12 mouse cellular contexts compared by ENCODE assay signal in the genomic region with DNA sequence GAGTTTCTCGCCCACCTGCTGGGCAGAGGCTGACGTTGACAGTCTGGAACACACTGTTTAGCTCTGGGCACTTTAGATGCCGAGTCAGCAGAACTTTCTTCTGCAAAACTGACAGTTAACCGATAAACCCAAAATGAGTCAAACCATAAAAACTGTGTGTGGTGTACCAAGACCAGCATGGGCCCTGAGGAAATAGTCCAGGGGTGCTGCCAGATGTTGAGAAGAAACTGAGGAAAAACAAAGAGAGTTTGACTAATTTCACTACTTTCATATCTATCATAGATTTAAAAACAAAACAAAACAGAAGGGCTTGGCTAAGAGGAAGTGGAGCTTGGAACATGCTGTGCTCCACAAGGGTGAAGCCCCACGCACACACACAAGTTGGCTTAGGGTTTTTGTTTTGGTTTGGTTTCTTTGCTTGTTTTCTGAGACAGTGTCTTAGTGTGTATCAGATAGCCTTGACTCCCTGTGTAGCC. TPM values are rescaled to one million over a fixed set of nuclear protein-coding genes. Genes with fewer than 3 reads are reported as not detected.
DNase-seq lines count a peak whose midpoint lies in the region; ATAC-seq and TF ChIP-seq lines count a peak whose summit lies in the region.
"Had no signal": no experiment of that assay in that cellular context is flagged by ENCODE, and none has a peak within 500 bp of the region (broad histone marks: within the 10 kb centered on the region; RNA-seq: fewer than 3 reads in every experiment).

No protein-coding gene starts in this region.

- TF ChIP-seq POLR2A in heart, adult 2 months (IDR thresholded peaks at IDR 0.05; ENCODE audit: insufficient read depth, low read depth, low read length), result no peak

- intact Hi-C loops in heart, adult 2 months (cut with DNase I), result no loop called here
- intact Hi-C loops in heart, postnatal 36 days (cut with DNase I), result no loop called here

- peak in 1 of 2 experiments; percentile 44 for DNase-seq in heart, adult 2 months
- peak; percentile 21 for DNase-seq in thymus, postnatal 0 days (ENCODE audit: low spot score)
- DNase-seq in thymus, postnatal 4 days, result no peak
- peak; percentile 16 to 47 for DNase-seq in heart, postnatal 36 days
- DNase-seq in cerebellum, adult 9-10 months, result no peak
- DNase-seq in layer of hippocampus, adult 9-10 months (ENCODE audit: low spot score), result no peak
- DNase-seq: adrenal gland, postnatal 25 days; cerebellum, postnatal 14 days; midbrain, embryonic 14.5 days had no signal

- H3K36me3 ChIP-seq in heart, adult 2 months (ENCODE audit: control insufficient read depth, insufficient read depth, low read length), result no peaks in the 10 kb centered on the region; the same call in 1 of the 2 replicates
- no peaks in the 10 kb centered on the region for H3K36me3 ChIP-seq in heart, embryonic 12.5 days
- H3K36me3 ChIP-seq: forebrain, embryonic 12.5 days had no signal

- no peak overlapping the region for H3K4me2 ChIP-seq in heart, embryonic 12.5 days
- H3K4me2 ChIP-seq: forebrain, embryonic 12.5 days had no signal

- H3K79me2 ChIP-seq in heart, adult 2 months (replicated peaks; ENCODE audit: control insufficient read depth, insufficient read depth, low read length), result no peaks in the 10 kb centered on the region

- H3K9ac ChIP-seq in heart, adult 2 months (ENCODE audit: low read depth, low read length), result no peak overlapping the region
- H3K9ac ChIP-seq in heart, embryonic 12.5 days, result no peak overlapping the region
- H3K9ac ChIP-seq: forebrain, embryonic 12.5 days had no signal

- no peak for TF ChIP-seq CTCF in heart, adult 2 months (IDR thresholded peaks at IDR 0.05)

- H3K4me3 ChIP-seq in heart, adult 2 months, result no peak overlapping the region
- H3K4me3 ChIP-seq in heart, embryonic 12.5 days, result no peak overlapping the region
- H3K4me3 ChIP-seq: forebrain, embryonic 12.5 days had no signal

- 0 out of 2 replicates have a peak overlapping the region, but pooled peaks have one; percentile 4 for H3K27ac ChIP-seq in heart, adult 2 months
- no peak overlapping the region for H3K27ac ChIP-seq in heart, embryonic 12.5 days (ENCODE audit: poor library complexity, severe bottlenecking)
- H3K27ac ChIP-seq: forebrain, embryonic 12.5 days had no signal

- peaks cover 6% of the 10 kb centered on the region for H3K4me1 ChIP-seq in heart, adult 2 months (ENCODE audit: control insufficient read depth, insufficient read depth, low read length)
- H3K4me1 ChIP-seq in heart, embryonic 12.5 days (replicated peaks), result no peaks in the 10 kb centered on the region
- H3K4me1 ChIP-seq: forebrain, embryonic 12.5 days had no signal

- WGBS in heart, adult 2 months, result 58% methylated on average over 5 of the region's 5 CpGs
- WGBS in heart, embryonic 12.5 days, result 73% methylated on average over 5 of the region's 5 CpGs

- TF ChIP-seq EP300 in heart, adult 2 months (IDR thresholded peaks at IDR 0.05; ENCODE audit: insufficient read depth, low read depth, low read length), result peak; percentile 44; the same call in 1 of the 2 replicates

- no peaks in the 10 kb centered on the region for H3K9me3 ChIP-seq in heart, embryonic 12.5 days (replicated peaks)
- H3K9me3 ChIP-seq: forebrain, embryonic 12.5 days had no signal

- ATAC-seq in heart, embryonic 12.5 days (ENCODE audit: insufficient number of reproducible peaks, low FRiP score), result no peak
- ATAC-seq in monocyte, adult 5-6 weeks (replicated peaks; ENCODE audit: insufficient number of reproducible peaks, low FRiP score, low TSS enrichment, poor library complexity, severe bottlenecking), result peak; percentile 55; the same call in 1 of the 2 replicates

- no peaks in the 10 kb centered on the region for H3K27me3 ChIP-seq in heart, adult 2 months (ENCODE audit: control insufficient read depth, insufficient read depth, low read length)
- no peaks in the 10 kb centered on the region for H3K27me3 ChIP-seq in heart, embryonic 12.5 days (replicated peaks)
- H3K27me3 ChIP-seq: forebrain, embryonic 12.5 days had no signal

RNA-seq across cellular contexts. Expression of gene Ica1l, which starts 26.8 kb away (rescaled TPM):
- under 1 TPM; 0.31 to 0.45 TPM for total RNA-seq in heart, adult 2 months (2021)
- polyA plus RNA-seq in heart, adult 2 months (2012; rRNA removed), result 0.14 and 0.35 TPM in 2 replicates
- polyA plus RNA-seq in heart, embryonic 12.5 days (2016; fragmentation: Nextera tagmentation; extraction: Ambion mirVana), result 0.31 and 0.58 TPM in 2 replicates
- 1.7 and 3.1 TPM in 2 replicates for polyA plus RNA-seq in thymus, postnatal 0 days (2015; fragmentation: Nextera tagmentation; extraction: Ambion mirVana)
- under 1 TPM; 0.46 to 0.56 TPM for total RNA-seq in heart, postnatal 36 days (2021)
- 4.6 TPM in 1 of 3 replicates, not detected in the others for total RNA-seq in monocyte, adult 5-6 weeks (2017)

Comparison
In these comparisons a context has a peak if more than half of its experiments do, and no peak if none do; other contexts are left out.
1. DNase-seq: peak in thymus, postnatal 0 days (single experiment) and heart, postnatal 36 days (2 of 2); none in thymus, postnatal 4 days (single experiment), cerebellum, adult 9-10 months (single experiment) and layer of hippocampus, adult 9-10 months (single experiment).